Mouse (Mus musculus): ENCODE results near the gene Nav2. TPM values are rescaled to one million over a fixed set of nuclear protein-coding genes. Genes with fewer than 3 reads are reported as not detected.

Gene Nav2
- polyA plus RNA-seq, 1 experiment from 2014 or later = 28.1 TPM

DNA sequence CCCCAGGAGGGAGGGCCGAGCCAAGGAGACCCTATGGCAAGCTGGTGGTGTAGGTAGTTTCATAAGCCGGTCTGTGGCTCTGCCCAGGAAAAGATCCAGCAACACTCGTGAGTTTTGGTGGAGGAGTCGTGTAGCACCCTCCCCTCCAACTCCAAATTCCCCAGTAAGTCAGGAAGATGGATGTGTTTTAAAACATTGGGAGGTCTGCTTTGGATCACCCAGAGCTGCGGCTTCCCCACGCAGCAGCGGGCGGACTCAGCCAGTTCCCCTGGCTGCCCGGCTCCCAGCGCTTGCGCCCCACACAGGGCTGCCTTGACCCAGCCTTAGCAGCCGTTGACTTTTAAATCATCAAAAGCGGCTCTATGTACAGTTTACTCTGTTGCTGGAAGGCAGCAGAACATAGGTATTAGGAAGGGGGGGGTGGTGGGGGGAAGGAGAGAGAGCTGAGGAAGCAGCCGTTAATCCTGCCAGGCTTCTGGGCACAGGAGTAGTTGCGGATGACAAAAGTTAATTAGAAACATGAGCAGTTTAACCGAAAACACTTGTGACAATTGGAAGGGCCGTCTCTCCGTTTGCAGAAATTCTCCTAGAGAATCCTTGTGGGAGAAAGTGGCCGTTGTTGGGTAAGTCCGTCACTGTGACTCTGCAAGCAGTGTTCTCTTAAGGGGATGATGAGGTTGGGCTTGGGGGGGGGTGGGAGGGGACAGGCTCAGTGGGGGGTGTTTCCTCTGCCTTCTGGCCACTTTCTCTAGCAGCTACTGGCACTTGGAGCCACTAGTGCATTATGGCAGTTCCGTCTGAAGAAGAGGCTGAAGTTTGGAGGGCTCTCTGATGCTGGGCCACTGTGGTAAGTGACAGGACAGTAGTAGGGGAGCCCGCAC is 542.0 kb downstream of the Nav2 start:
- H3K36me3 ChIP-seq = peaks cover 14% of the 10 kb centered on the region
- H3K9me3 ChIP-seq (replicated peaks) = no peaks in the 10 kb centered on the region
- ATAC-seq (ENCODE audit: insufficient number of reproducible peaks, low FRiP score) = peak; percentile 57
- peak overlapping the region; percentile 13 for H3K9ac ChIP-seq
- 12% methylated on average over 22 of the region's 22 CpGs for WGBS
- H3K27ac ChIP-seq (ENCODE audit: poor library complexity, severe bottlenecking) = no peak overlapping the region
- no peaks in the 10 kb centered on the region for H3K27me3 ChIP-seq (replicated peaks)
- H3K4me1 ChIP-seq (replicated peaks) = peaks cover 40% of the 10 kb centered on the region
- peak overlapping the region; percentile 26 for H3K4me3 ChIP-seq
- H3K4me2 ChIP-seq = peak overlapping the region; percentile 60

DNA sequence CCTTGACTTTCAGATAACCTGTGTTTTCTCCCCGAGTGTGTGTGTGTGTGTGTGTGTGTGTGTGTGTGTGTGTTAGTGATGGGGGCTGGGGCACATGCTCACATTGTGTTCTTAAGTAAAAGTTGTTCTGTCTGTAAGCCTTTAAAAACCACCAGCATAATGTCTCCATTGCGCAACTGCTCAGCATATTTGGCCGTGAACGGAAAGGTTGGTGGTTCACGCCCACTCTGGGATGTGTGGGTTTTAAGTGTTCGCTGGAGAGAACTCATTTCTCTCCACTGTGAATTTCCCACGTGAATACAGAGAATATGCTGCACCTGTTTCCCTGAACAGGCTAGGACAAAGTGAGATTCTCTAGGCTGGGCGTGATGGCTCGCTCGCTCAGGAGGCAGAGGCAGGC is 542.7 kb downstream of the Nav2 start:
- Histone ChIP-seq H3K4me2 (peak overlapping the region; percentile 60), H3K9ac (no peak overlapping the region), H3K27ac (ENCODE audit: poor library complexity, severe bottlenecking) (no peak overlapping the region), H3K27me3 (replicated peaks) (no peaks in the 10 kb centered on the region), H3K36me3 (peaks cover 14% of the 10 kb centered on the region), H3K9me3 (replicated peaks) (no peaks in the 10 kb centered on the region), H3K4me3 (peak overlapping the region; percentile 26; the same call in 1 of the 2 replicates), H3K4me1 (replicated peaks) (peaks cover 40% of the 10 kb centered on the region)
- no peak for ATAC-seq (ENCODE audit: insufficient number of reproducible peaks, low FRiP score)
- 81% methylated on average over 10 of the region's 10 CpGs for WGBS

DNA sequence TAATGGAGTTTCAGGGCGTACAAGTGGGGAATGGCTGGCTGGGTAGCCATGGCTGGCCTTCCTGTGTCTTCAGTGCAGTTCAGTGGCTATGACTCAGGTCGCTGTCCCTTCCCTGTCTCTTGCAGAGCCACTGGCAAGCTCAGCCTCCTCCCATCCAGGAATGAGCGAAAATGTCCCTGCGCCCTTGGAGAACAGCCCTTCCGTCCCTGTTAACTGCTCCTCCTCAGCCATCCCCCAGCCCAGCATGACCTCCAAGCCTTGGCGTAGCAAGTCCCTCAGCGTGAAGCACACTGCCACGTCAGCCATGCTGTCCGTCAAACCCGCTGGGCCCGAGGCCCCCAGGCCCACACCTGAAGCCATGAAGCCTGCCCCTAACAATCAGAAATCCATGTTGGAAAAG is 543.8 kb downstream of the Nav2 start:
- Histone ChIP-seq H3K4me3 (no peak overlapping the region), H3K4me1 (replicated peaks) (peaks cover 40% of the 10 kb centered on the region), H3K27ac (ENCODE audit: poor library complexity, severe bottlenecking) (no peak overlapping the region), H3K36me3 (peaks cover 14% of the 10 kb centered on the region), H3K9me3 (replicated peaks) (no peaks in the 10 kb centered on the region), H3K4me2 (no peak overlapping the region), H3K27me3 (replicated peaks) (no peaks in the 10 kb centered on the region), H3K9ac (no peak overlapping the region)
- 52% methylated on average over 11 of the region's 11 CpGs for WGBS
- no peak for ATAC-seq (ENCODE audit: insufficient number of reproducible peaks, low FRiP score)

DNA sequence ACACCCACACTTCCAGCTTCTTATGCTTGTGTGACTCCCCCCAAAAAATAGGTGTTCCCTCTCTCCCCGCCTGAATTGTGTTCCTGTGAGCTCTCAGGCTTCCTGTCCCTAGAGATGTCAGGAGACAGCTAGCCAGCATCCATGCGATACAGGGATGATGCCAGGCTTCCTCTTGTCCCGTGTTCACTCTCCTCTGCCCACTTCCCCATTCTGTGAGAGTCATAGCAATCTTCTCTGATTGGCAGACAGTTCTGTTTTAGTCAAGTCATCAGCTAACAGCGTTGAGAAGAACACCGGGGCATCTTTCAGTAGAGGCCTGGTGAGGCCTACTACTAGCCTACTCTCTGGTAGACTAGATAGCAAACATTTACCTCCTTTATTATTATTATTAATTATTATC is 546.1 kb downstream of the Nav2 start:
- H3K4me1 ChIP-seq (replicated peaks) = peaks cover 26% of the 10 kb centered on the region
- 76% methylated on average over 5 of the region's 5 CpGs for WGBS
- no peak for ATAC-seq (ENCODE audit: insufficient number of reproducible peaks, low FRiP score)
- H3K4me3 ChIP-seq = no peak overlapping the region
- H3K9ac ChIP-seq = no peak overlapping the region
- H3K4me2 ChIP-seq = no peak overlapping the region
- H3K36me3 ChIP-seq = peaks cover 21% of the 10 kb centered on the region
- H3K27me3 ChIP-seq (replicated peaks) = no peaks in the 10 kb centered on the region
- H3K27ac ChIP-seq (ENCODE audit: poor library complexity, severe bottlenecking) = no peak overlapping the region
- no peaks in the 10 kb centered on the region for H3K9me3 ChIP-seq (replicated peaks)

DNA sequence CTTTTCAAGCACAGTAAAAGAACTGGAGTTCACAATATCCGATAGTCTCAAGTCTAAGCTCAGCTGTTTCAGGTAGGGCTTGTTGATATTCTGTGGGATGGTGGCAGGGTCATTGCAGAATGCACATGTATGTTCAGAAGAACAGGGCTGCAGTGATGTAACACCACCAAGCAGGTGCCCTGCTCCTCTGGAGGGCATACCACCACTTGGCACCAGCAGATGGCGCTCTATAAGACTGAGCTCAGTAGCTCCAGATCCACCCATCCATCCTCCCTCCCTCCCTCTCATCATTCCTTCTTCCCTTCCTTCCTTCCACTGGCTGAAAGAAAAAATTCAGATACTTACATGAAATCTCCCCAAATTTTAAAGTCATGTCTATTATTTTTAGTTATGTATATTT is 547.6 kb downstream of the Nav2 start:
- peaks cover 11% of the 10 kb centered on the region for H3K4me1 ChIP-seq (replicated peaks)
- no peak overlapping the region for H3K9ac ChIP-seq
- peaks cover 23% of the 10 kb centered on the region for H3K36me3 ChIP-seq
- H3K27me3 ChIP-seq (replicated peaks) = no peaks in the 10 kb centered on the region
- WGBS = 47% methylated on average over 2 of the region's 2 CpGs
- no peak overlapping the region for H3K27ac ChIP-seq (ENCODE audit: poor library complexity, severe bottlenecking)
- no peak overlapping the region for H3K4me2 ChIP-seq
- H3K9me3 ChIP-seq (replicated peaks) = no peaks in the 10 kb centered on the region
- H3K4me3 ChIP-seq = no peak overlapping the region
- no peak for ATAC-seq (ENCODE audit: insufficient number of reproducible peaks, low FRiP score)

DNA sequence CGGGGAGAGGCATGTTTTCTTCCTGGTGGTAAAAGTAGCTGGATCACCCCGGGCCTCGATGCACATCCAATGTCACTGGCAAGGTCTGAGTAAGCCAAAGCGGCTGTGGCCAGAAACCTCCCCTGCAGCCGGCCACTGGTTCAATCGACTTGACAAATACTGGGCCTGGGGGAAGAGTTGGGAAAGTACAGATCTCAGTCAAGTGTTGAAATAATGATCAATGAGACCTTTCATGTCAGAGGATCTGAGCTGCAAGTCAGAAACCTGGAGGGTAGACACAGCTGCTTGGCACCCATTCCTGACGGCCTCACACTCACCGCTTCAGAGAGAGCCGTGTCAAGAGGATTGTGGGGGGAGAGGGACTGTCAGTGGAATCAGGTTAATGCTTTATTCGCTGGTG is 548.9 kb downstream of the Nav2 start:
- ATAC-seq (ENCODE audit: insufficient number of reproducible peaks, low FRiP score) = no peak
- Histone ChIP-seq H3K27ac (ENCODE audit: poor library complexity, severe bottlenecking) (no peak overlapping the region), H3K4me1 (replicated peaks) (peaks cover 5% of the 10 kb centered on the region; the same call in 1 of the 2 replicates), H3K9ac (no peak overlapping the region), H3K4me3 (no peak overlapping the region), H3K27me3 (replicated peaks) (no peaks in the 10 kb centered on the region), H3K4me2 (no peak overlapping the region), H3K9me3 (replicated peaks) (no peaks in the 10 kb centered on the region), H3K36me3 (peaks cover 23% of the 10 kb centered on the region)
- WGBS = 57% methylated on average over 10 of the region's 10 CpGs

DNA sequence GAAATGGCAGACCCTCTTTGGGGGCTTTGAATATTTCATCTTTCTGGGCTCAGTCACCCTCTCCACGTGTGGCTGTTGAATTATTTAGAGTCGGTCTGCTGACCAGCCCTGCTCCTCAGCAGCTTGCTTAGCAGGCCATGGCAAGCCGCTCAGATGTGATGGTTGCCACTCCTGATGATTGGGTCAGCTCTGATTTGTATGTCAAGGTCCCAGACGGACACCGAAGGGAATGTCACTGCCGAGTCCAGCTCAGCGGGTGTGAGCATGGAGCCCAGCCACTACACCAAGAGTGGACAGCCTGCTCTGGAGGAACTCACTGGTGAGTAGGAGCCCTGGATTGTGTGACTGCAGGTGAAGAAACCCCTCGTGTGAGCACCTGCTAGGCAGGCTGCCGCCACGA is 549.4 kb downstream of the Nav2 start:
- Histone ChIP-seq H3K9ac (no peak overlapping the region), H3K4me2 (no peak overlapping the region), H3K36me3 (peaks cover 23% of the 10 kb centered on the region), H3K4me3 (no peak overlapping the region), H3K4me1 (replicated peaks) (0 out of 2 replicates have a peak, but pooled peaks cover 4% of the 10 kb centered on the region), H3K9me3 (replicated peaks) (no peaks in the 10 kb centered on the region), H3K27ac (ENCODE audit: poor library complexity, severe bottlenecking) (no peak overlapping the region), H3K27me3 (replicated peaks) (no peaks in the 10 kb centered on the region)
- ATAC-seq (ENCODE audit: insufficient number of reproducible peaks, low FRiP score) = no peak
- 76% methylated on average over 10 of the region's 10 CpGs for WGBS

DNA sequence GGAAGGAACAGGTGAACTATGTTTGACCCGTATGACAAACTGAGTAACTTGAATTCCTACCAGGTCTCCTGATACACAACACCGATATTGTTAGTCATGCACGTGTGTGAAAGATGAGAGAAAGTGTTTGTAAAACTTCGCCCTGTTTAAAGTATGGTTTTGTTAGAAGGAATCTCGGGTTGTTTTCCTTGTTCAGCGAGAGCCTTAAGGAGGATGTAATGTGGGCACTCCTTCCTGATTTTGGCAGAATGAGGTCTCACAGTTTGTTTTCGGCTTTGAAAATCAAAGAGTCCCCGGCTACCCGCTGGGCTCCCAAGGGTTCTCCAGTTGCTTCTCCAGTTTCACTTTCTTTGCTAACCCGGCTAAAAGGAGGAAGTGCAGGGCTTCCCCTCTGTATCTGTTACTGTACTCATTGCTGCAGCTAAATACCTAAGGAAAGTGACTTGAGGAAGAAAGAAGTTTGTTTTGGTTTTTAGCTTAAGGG is 553.9 kb downstream of the Nav2 start:
- Histone ChIP-seq H3K9ac (peak overlapping the region; percentile 19; the same call in 1 of the 2 replicates), H3K4me3 (peak overlapping the region; percentile 31), H3K27me3 (replicated peaks) (no peaks in the 10 kb centered on the region), H3K9me3 (replicated peaks) (no peaks in the 10 kb centered on the region), H3K4me1 (replicated peaks) (no peaks in the 10 kb centered on the region), H3K27ac (ENCODE audit: poor library complexity, severe bottlenecking) (no peak overlapping the region), H3K36me3 (peaks cover 32% of the 10 kb centered on the region), H3K4me2 (peak overlapping the region; percentile 59)
- ATAC-seq (ENCODE audit: insufficient number of reproducible peaks, low FRiP score) = no peak
- WGBS = 11% methylated on average over 10 of the region's 10 CpGs

DNA sequence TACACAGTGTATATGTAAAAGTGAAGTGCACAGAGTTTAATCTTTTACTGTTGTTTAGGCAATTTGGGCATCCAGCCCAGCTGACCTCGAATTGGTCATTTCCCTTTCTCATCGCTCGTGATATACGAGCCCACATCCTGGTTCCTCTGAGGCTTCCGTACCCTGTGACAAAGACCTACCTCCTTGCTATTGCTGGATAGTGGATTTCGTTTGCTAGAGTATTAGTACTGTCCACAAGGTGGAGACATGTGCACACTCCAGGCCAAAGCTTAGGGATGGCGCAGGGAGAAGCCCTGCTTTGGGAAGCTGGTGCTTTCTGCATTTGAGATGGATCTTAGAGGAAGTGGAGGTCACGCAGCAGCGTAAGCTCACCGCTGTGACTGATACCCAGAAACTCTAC is 559.3 kb downstream of the Nav2 start:
- no peaks in the 10 kb centered on the region for H3K27me3 ChIP-seq (replicated peaks)
- ATAC-seq (ENCODE audit: insufficient number of reproducible peaks, low FRiP score) = peak; percentile 30; the same call in 1 of the 2 replicates
- no peak overlapping the region for H3K4me2 ChIP-seq

DNA sequence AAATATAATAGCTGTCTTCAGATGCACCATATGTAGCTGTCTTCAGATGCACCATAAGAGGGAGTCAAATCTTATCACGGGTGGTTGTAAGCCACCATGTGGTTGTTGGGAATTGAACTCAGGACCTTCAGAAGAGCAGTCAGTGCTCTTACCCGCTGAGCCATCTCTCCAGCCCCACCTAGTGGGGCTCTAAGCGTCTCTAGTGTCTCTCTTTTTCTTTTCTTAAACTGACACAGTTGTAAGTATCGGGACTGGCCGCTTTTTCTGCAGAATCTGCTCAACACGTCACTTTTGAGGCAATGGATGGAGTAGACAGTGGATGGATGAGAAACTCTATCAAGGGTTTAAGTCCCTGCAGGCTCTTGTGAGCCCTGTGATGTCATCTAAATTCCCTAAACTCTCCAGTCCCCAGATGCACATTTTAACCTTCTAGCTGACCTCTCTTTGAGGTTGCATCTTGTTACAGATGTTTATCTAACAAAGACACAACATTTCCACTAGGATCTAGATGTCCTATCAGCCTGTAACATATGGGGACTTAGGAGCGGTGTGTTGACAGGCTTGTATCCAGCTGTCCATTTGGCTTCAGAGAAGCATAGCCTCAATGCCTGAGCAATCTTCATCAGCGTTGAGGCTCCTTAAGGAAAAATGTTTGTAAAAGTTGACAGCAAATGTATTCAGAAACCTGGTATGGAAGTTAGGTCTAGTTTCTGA is 560.1 kb downstream of the Nav2 start:
- H3K9ac ChIP-seq = no peak overlapping the region
- H3K27me3 ChIP-seq (replicated peaks) = no peaks in the 10 kb centered on the region
- no peak overlapping the region for H3K4me3 ChIP-seq
- no peaks in the 10 kb centered on the region for H3K9me3 ChIP-seq (replicated peaks)
- H3K27ac ChIP-seq (ENCODE audit: poor library complexity, severe bottlenecking) = no peak overlapping the region
- no peak for ATAC-seq (ENCODE audit: insufficient number of reproducible peaks, low FRiP score)
- peaks cover 14% of the 10 kb centered on the region for H3K4me1 ChIP-seq (replicated peaks)
- H3K36me3 ChIP-seq = peaks cover 23% of the 10 kb centered on the region
- H3K4me2 ChIP-seq = no peak overlapping the region
- 70% methylated on average over 8 of the region's 8 CpGs for WGBS

More for the DNA sequence above, 559.3 kb downstream of the Nav2 start:
- Histone ChIP-seq H3K4me1 (replicated peaks) (peaks cover 14% of the 10 kb centered on the region), H3K36me3 (peaks cover 23% of the 10 kb centered on the region), H3K9ac (no peak overlapping the region), H3K9me3 (replicated peaks) (no peaks in the 10 kb centered on the region), H3K4me3 (no peak overlapping the region), H3K27ac (ENCODE audit: poor library complexity, severe bottlenecking) (no peak overlapping the region)
- WGBS = 36% methylated on average over 10 of the region's 10 CpGs

DNA sequence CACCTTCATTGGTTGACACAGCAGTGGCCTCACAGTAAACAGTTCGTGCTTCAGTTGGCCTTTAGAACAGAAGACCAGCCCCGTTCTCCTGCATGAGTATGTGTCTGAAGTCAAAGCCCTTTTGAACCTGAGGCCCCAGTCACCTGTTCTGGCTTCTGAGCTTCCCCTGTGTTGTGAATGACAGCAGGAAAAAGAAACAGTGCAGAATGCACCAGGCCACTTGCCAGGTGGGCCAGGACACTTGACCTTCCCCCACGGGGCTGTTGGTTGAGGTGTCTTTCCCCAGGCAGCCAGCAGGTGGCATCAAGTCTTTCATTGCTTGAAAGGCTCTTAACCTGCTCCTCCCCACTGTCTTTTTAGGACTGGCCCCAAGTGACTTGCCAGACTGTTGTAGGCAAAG is 562.8 kb downstream of the Nav2 start:
- no peak for ATAC-seq (ENCODE audit: insufficient number of reproducible peaks, low FRiP score)
- Histone ChIP-seq H3K4me2 (no peak overlapping the region), H3K36me3 (no peaks in the 10 kb centered on the region), H3K4me3 (no peak overlapping the region), H3K9me3 (replicated peaks) (no peaks in the 10 kb centered on the region), H3K9ac (no peak overlapping the region), H3K27me3 (replicated peaks) (no peaks in the 10 kb centered on the region), H3K27ac (ENCODE audit: poor library complexity, severe bottlenecking) (no peak overlapping the region), H3K4me1 (replicated peaks) (peaks cover 25% of the 10 kb centered on the region)
- 50% methylated on average over 3 of the region's 3 CpGs for WGBS
